Mouse (Mus musculus): ENCODE results near the gene Trim10. TPM values are rescaled to one million over a fixed set of nuclear protein-coding genes. Genes with fewer than 3 reads are reported as not detected.
A peak's percentile ranks its signal among the peaks of the same experiment; 100 is the strongest.
"Not testable (repeated sequence)": the region's sequence is repeated elsewhere in the genome, so short reads cannot be mapped to it uniquely, and the experiment has no call there.

Gene Trim10
- polyA plus RNA-seq, 1 experiment: 37.0 TPM

DNA sequence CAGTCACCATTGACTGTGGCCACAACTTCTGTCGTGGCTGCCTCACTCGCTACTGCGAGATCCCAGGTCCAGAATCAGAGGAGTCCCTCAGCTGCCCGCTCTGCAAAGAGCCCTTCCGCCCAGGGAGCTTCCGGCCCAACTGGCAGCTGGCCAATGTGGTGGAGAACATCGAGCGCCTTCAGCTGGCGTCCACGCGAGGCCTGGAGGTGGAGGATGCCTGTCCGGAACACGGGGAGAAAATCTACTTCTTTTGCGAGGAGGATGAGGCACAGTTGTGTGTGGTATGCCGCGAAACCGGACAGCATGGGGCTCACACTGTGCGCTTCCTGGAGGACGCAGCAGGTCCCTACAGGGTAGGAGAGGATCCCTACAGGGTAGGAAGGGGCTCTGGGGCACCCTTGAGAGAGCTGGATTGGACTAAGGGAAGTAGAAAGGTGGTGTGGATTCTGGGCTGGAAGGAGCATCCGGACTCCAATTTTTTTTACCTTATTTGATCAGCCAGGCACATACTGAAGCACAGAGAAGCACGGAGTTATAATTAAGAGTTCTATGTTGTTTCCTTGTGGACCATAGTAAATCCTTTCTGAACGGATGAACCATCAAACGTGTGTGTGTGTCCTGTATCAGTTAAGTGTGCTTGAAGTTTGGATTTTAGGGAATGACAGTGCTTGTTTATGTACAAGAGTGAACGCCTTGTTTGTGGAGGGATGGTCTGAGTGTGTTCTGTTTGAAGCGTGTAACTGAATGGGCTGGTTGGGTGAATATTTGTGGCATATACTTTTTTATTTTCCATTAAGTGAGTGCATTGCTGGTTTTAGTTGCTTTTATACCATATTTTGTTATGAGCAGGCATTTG lies 809 bp downstream of the Trim10 start:
- H3K36me3 ChIP-seq (ENCODE audit: control insufficient read depth, insufficient read depth, low read length): no peaks in the 10 kb centered on the region; the same call in 1 of the 2 replicates
- H3K4me1 ChIP-seq (ENCODE audit: control insufficient read depth, insufficient read depth, insufficient read length): no peaks in the 10 kb centered on the region
- 0 out of 2 replicates have a peak overlapping the region, but pooled peaks have one; percentile 21 for H3K4me3 ChIP-seq (ENCODE audit: extremely low read depth, insufficient read depth, insufficient read length)
- no peak for TF ChIP-seq CTCF (IDR thresholded peaks at IDR 0.05; ENCODE audit: extremely low read depth, insufficient read depth, insufficient read length, insufficient replicate concordance)
- TF ChIP-seq POLR2A (IDR thresholded peaks at IDR 0.05; ENCODE audit: low read depth, low read length): no peak
- no peak for DNase-seq (ENCODE audit: low read depth in 1 of 2, low spot score in 2 of 2)
- WGBS: 79% methylated on average over 25 of the region's 25 CpGs
- 0 out of 2 replicates have a peak, but pooled peaks cover 4% of the 10 kb centered on the region for H3K27me3 ChIP-seq (ENCODE audit: control insufficient read depth, insufficient read depth, low read length)
- H3K27ac ChIP-seq (ENCODE audit: insufficient read depth, low read length): peak overlapping the region; percentile 54; the same call in 1 of the 2 replicates

DNA sequence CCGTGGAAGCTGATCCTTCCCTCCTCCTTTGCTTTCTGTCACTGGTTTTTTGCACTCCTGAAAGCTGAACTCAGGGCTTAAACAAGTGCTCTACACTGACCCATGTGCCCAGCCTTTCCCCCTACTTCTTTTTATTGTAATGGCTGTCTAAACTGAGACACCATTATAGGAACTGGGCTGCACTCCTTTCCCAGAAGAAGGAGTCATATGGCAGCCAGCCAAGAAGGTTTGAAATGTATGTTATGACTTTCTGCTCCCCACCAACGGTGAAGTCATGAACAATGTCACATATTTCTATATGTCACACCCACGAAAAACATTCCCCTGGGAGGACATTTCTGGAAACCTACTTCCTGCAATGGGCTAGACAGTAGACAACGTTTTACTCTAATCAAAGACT lies 5.3 kb downstream of the Trim10 start:
- 47% methylated on average over 4 of the region's 4 CpGs for WGBS
- no peak for TF ChIP-seq CTCF (IDR thresholded peaks at IDR 0.05; ENCODE audit: extremely low read depth, insufficient read depth, insufficient read length, insufficient replicate concordance)
- TF ChIP-seq POLR2A (IDR thresholded peaks at IDR 0.05; ENCODE audit: low read depth, low read length): no peak

GRCm38 (mm10) chr17:36883350-36883749 lies 14.0 kb downstream of the Trim10 start:
- WGBS: 70% methylated on average over 2 of the region's 2 CpGs
- no peak overlapping the region for H3K4me3 ChIP-seq (ENCODE audit: extremely low read depth, insufficient read depth, insufficient read length)
- no peaks in the 10 kb centered on the region for H3K36me3 ChIP-seq (ENCODE audit: control insufficient read depth, insufficient read depth, low read length)
- no peak for DNase-seq (ENCODE audit: low read depth in 1 of 2, low spot score in 2 of 2)
- H3K4me1 ChIP-seq (ENCODE audit: control insufficient read depth, insufficient read depth, insufficient read length): no peaks in the 10 kb centered on the region
- H3K27me3 ChIP-seq (ENCODE audit: control insufficient read depth, insufficient read depth, low read length): no peaks in the 10 kb centered on the region
- no peak overlapping the region for H3K27ac ChIP-seq (ENCODE audit: insufficient read depth, low read length)
- no peak for TF ChIP-seq CTCF (IDR thresholded peaks at IDR 0.05; ENCODE audit: extremely low read depth, insufficient read depth, insufficient read length, insufficient replicate concordance)
- no peak for TF ChIP-seq POLR2A (IDR thresholded peaks at IDR 0.05; ENCODE audit: low read depth, low read length)

More for the DNA sequence above, 5.3 kb downstream of the Trim10 start:
- Histone ChIP-seq H3K4me3 (ENCODE audit: extremely low read depth, insufficient read depth, insufficient read length) (no peak overlapping the region), H3K4me1 (ENCODE audit: control insufficient read depth, insufficient read depth, insufficient read length) (no peaks in the 10 kb centered on the region), H3K36me3 (ENCODE audit: control insufficient read depth, insufficient read depth, low read length) (no peaks in the 10 kb centered on the region; the same call in 1 of the 2 replicates), H3K27me3 (ENCODE audit: control insufficient read depth, insufficient read depth, low read length) (no peaks in the 10 kb centered on the region), H3K27ac (ENCODE audit: insufficient read depth, low read length) (no peak overlapping the region)
- DNase-seq (ENCODE audit: low read depth in 1 of 2, low spot score in 2 of 2): no peak

DNA sequence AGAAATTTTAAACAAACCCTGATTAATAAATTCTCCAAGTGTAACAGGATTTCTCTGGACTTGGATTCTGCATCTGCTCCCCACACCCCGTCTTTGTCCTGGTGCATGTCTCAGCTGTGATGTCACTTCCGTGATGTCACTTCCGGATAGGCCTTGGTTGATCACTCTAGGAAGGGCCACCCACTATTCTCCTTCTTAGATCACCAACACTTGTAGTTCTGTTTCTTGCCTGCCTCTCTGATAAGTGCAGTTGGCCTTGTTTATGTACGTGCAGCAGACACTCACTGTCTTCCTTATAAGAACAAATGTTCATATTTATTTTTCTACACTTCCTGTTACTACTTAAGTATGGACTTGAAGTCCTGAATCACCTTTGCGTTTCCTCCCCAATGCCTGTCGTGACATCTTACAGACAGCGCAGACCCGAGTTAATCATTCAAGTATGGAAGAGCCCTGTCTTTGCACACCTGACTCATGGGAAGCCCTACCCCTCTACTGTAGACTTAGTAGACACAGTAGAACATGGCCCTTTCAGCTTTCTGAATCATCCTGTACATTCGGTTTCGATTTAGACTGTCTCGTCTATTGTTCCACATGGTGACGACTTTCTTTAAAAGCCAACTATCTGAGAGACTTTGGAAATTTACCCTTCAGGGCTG lies 15.9 kb downstream of the Trim10 start:
- no peaks in the 10 kb centered on the region for H3K4me1 ChIP-seq (ENCODE audit: control insufficient read depth, insufficient read depth, insufficient read length)
- no peaks in the 10 kb centered on the region for H3K36me3 ChIP-seq (ENCODE audit: control insufficient read depth, insufficient read depth, low read length)
- H3K27ac ChIP-seq (ENCODE audit: insufficient read depth, low read length): no peak overlapping the region
- no peak for DNase-seq (ENCODE audit: low read depth in 1 of 2, low spot score in 2 of 2)
- H3K27me3 ChIP-seq (ENCODE audit: control insufficient read depth, insufficient read depth, low read length): no peaks in the 10 kb centered on the region
- no peak for TF ChIP-seq POLR2A (IDR thresholded peaks at IDR 0.05; ENCODE audit: low read depth, low read length)
- no peak for TF ChIP-seq CTCF (IDR thresholded peaks at IDR 0.05; ENCODE audit: extremely low read depth, insufficient read depth, insufficient read length, insufficient replicate concordance)
- H3K4me3 ChIP-seq (ENCODE audit: extremely low read depth, insufficient read depth, insufficient read length): no peak overlapping the region
- WGBS: 89% methylated on average over 12 of the region's 12 CpGs

GRCm38 (mm10) chr17:36890073-36890903 lies 20.9 kb downstream of the Trim10 start, which contains the start of gene Trim40:
Trim40 (minus strand) TSS chr17:36890123.
- H3K4me1 ChIP-seq (ENCODE audit: control insufficient read depth, insufficient read depth, insufficient read length): no peaks in the 10 kb centered on the region
- 81% methylated on average over 5 of the region's 5 CpGs for WGBS
- TF ChIP-seq POLR2A (IDR thresholded peaks at IDR 0.05; ENCODE audit: low read depth, low read length): no peak
- no peak for TF ChIP-seq CTCF (IDR thresholded peaks at IDR 0.05; ENCODE audit: extremely low read depth, insufficient read depth, insufficient read length, insufficient replicate concordance)

GRCm38 (mm10) chr17:36891496-36891895 lies 22.1 kb downstream of the Trim10 start:
- not testable (repeated sequence) for H3K4me1 ChIP-seq (ENCODE audit: control insufficient read depth, insufficient read depth, insufficient read length); H3K27me3 ChIP-seq (ENCODE audit: control insufficient read depth, insufficient read depth, low read length); H3K27ac ChIP-seq (ENCODE audit: insufficient read depth, low read length); H3K4me3 ChIP-seq (ENCODE audit: extremely low read depth, insufficient read depth, insufficient read length); H3K36me3 ChIP-seq (ENCODE audit: control insufficient read depth, insufficient read depth, low read length); DNase-seq (ENCODE audit: low read depth in 1 of 2, low spot score in 2 of 2)
- WGBS: 95% methylated on average over 1 of the region's 1 CpGs

More at GRCm38 (mm10) chr17:36890073-36890903, 20.9 kb downstream of the Trim10 start, which contains the start of gene Trim40:
- H3K36me3 ChIP-seq (ENCODE audit: control insufficient read depth, insufficient read depth, low read length): no peaks in the 10 kb centered on the region
- H3K27me3 ChIP-seq (ENCODE audit: control insufficient read depth, insufficient read depth, low read length): no peaks in the 10 kb centered on the region
- no peak within 1 kb of the TSS for H3K4me3 ChIP-seq (ENCODE audit: extremely low read depth, insufficient read depth, insufficient read length)
- no peak for DNase-seq (ENCODE audit: low read depth in 1 of 2, low spot score in 2 of 2)
- no peak within 1 kb of the TSS for H3K27ac ChIP-seq (ENCODE audit: insufficient read depth, low read length)

Measured in spleen, adult 2 months (tissue).